Mouse (Mus musculus) bone marrow macrophage, adult 2 months (primary cell): ENCODE data around the gene Arfgap3. TPM values are rescaled to one million over a fixed set of nuclear protein-coding genes. Genes with fewer than 3 reads are reported as not detected.
"Not testable (repeated sequence)": the region's sequence is repeated elsewhere in the genome, so short reads cannot be mapped to it uniquely, and the experiment has no call there.

Experiments
- H3K27ac ChIP-seq: 2 replicates; pipeline ENCODE4 v1.5.1; 2012; ENCODE audit warnings: low read depth, low read length; ENCODE audit not compliant: insufficient read depth
- H3K4me1 ChIP-seq: 2 replicates; pipeline ENCODE4 v1.6.1; 2012; ENCODE audit warnings: low read length; ENCODE audit not compliant: control insufficient read depth, insufficient read depth
- H3K4me3 ChIP-seq: 2 replicates; pipeline ENCODE4 v1.5.1; 2012; ENCODE audit warnings: mild to moderate bottlenecking, low read length, moderate library complexity; ENCODE audit not compliant: insufficient read depth
- CTCF ChIP-seq: IDR thresholded peaks from 2 replicates; pipeline ENCODE4 v1.5.1; 2012; ENCODE audit warnings: low read depth, mild to moderate bottlenecking, low read length, moderate library complexity
- POLR2A ChIP-seq: IDR thresholded peaks from 2 replicates; pipeline ENCODE4 v1.6.1; 2012; ENCODE audit warnings: mild to moderate bottlenecking, low read depth, low read length, borderline replicate concordance
- polyA plus RNA-seq: library from polyadenylated mRNA; stranded (reverse); fragments of >200 nt; gene quantifications from 2 replicates; pipeline ENCODE4 v1.2.4, GENCODE M21; 2012; ENCODE audit not compliant: missing spikeins, insufficient read depth, insufficient read length

Arfgap3 gene
- polyA plus RNA-seq, 1 experiment, result 27.8 TPM

- H3K4me3 ChIP-seq, result no peak overlapping the region
- no peak overlapping the region for H3K27ac ChIP-seq
- no peak for TF ChIP-seq CTCF
- no peak for TF ChIP-seq POLR2A
- no peaks in the 10 kb centered on the region for H3K4me1 ChIP-seq
Observed at GRCm38 (mm10) chr15:83278579-83278978, 71.5 kb downstream of the Arfgap3 start.

DNA sequence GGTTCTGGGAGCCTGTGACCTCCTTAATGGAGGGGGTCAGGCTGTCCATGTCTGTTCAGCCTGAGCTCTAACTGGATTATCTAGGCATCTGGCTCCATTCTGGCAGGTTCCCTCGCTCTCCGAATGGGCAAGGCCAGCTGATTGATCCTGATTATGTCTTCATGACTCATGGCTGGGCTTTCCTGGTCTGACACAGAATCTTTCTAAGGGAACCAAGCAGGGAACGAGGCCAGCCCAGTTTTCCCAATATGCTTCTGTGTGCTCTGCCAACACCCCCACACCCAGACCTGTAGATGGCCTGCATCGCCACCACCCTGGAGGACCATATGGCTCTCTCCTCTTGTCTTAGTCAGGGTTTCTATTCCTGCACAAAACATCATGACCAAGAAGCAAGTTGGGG, 72.6 kb downstream of the Arfgap3 start:
- no peak for TF ChIP-seq POLR2A
- TF ChIP-seq CTCF, result no peak
- H3K4me3 ChIP-seq, result no peak overlapping the region
- H3K4me1 ChIP-seq, result no peaks in the 10 kb centered on the region
- no peak overlapping the region for H3K27ac ChIP-seq

DNA sequence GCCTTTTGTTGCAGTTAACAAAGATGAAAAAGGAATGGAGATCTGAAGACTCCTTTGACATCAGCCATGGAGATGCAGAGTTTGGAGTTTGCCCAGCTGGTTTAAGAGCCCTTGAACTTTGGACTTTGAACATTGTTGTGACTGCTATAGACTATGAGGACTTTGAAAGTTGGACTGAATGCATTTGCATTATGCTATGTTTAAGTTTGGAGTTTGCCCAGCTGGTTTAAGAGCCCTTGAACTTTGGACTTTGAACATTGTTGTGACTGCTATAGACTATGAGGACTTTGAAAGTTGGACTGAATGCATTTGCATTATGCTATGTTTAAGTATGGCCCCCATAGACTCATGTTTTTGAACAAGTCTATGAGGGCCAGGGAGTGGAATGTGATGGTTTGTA, 75.8 kb downstream of the Arfgap3 start:
- H3K27ac ChIP-seq, H3K4me1 ChIP-seq, H3K4me3 ChIP-seq: not testable (repeated sequence)

GRCm38 (mm10) chr15:83273017-83273416, 77.0 kb downstream of the Arfgap3 start:
- no peak overlapping the region for H3K4me3 ChIP-seq
- H3K4me1 ChIP-seq, result no peaks in the 10 kb centered on the region
- TF ChIP-seq POLR2A (no peak), CTCF (no peak)
- no peak overlapping the region for H3K27ac ChIP-seq

DNA sequence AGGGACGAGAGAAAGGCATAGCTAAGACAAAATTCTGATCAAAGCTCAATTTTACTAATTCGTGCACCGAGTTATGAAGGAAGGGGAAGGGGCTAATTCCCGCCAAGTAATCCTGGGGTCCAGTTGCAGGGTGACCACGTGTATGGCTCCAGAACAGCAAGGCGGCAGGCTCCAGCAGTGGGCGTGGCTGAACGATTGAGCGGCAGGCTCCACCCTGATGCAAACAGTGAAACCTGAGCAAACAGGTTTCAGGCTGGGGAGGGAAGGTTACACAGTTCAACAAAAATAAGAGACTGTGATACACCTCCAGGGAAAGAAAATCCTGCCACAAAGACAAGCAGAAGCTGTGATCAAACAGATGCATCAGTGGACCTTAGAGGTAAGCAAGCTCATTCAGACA, 78.8 kb downstream of the Arfgap3 start:
- not testable (repeated sequence) for H3K4me1 ChIP-seq, H3K4me3 ChIP-seq, H3K27ac ChIP-seq

DNA sequence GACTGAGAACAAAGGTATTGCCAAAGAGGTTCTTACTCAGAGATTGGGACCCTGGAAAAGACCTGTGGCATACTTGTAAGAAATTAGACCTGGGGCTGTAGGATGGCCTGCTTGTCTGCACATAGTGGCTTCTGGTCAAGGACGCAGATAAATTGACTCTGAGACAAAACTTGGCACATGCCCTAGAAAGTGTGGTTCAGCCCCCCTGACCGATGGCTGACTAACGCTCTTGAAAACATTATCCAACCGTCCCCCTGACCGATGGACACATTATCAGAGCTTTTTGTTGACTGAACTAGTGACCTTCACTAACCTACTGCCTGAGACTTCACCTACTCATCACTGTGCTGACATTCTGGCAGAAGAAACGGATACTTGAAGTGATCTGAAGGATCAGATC, 80.1 kb downstream of the Arfgap3 start:
- not testable (repeated sequence) for H3K27ac ChIP-seq

GRCm38 (mm10) chr15:83268428-83268827, 81.6 kb downstream of the Arfgap3 start:
- H3K4me3 ChIP-seq, H3K27ac ChIP-seq, H3K4me1 ChIP-seq: not testable (repeated sequence)

More for the DNA sequence above, 80.1 kb downstream of the Arfgap3 start:
- not testable (repeated sequence) for H3K4me1 ChIP-seq, H3K4me3 ChIP-seq

- TF ChIP-seq POLR2A, result no peak
- no peak for TF ChIP-seq CTCF
- Histone ChIP-seq H3K4me3 (no peak overlapping the region), H3K27ac (no peak overlapping the region), H3K4me1 (no peaks in the 10 kb centered on the region)
Observed at GRCm38 (mm10) chr15:83265269-83265668, 84.8 kb downstream of the Arfgap3 start.

DNA sequence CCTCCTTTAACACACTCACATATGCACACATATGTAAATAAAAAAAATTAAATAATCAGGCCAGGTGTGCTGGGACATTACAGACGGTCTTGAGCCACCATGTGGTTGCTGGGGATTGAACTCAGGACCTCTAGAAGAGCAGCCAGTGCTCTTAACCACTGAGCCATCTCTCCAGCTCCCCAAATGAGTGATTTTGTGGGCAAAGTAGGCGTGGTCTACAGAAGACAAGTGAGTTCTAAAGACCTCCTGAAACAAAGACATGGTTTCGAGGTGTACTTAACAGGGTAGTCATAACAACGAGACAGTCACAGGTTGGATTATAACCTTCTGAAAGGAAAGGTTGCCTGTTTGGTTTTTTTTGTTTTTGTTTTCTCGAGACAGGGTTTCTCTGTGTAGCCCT, 86.6 kb downstream of the Arfgap3 start:
- H3K4me3 ChIP-seq, result no peak overlapping the region
- TF ChIP-seq POLR2A (no peak), CTCF (no peak)
- no peaks in the 10 kb centered on the region for H3K4me1 ChIP-seq
- no peak overlapping the region for H3K27ac ChIP-seq

- Histone ChIP-seq H3K4me1 (peaks cover 5% of the 10 kb centered on the region; the same call in 1 of the 2 replicates), H3K27ac (no peak overlapping the region), H3K4me3 (no peak overlapping the region)
- TF ChIP-seq CTCF (no peak), POLR2A (no peak)
Observed at GRCm38 (mm10) chr15:83257906-83258305, 92.1 kb downstream of the Arfgap3 start.

GRCm38 (mm10) chr15:83256491-83256890, 93.6 kb downstream of the Arfgap3 start:
- Histone ChIP-seq H3K27ac (no peak overlapping the region), H3K4me3 (no peak overlapping the region), H3K4me1 (peaks cover 5% of the 10 kb centered on the region; the same call in 1 of the 2 replicates)
- TF ChIP-seq CTCF, result no peak
- no peak for TF ChIP-seq POLR2A
